Mouse (Mus musculus): ENCODE measurements at regions not wholly inside any gene's neighbourhood (a gene's known extent, or its start where the extent isn't known, plus 50 kb on each side); places are given as distances from the start of the nearest gene placed in this dataset.
A peak's percentile ranks its signal among the peaks of the same experiment; 100 is the strongest.

- DNase-seq (ENCODE audit: low read depth) = no peak
Measured at GRCm38 (mm10) chr15:44288181-44288580, 4154.0 kb downstream of the 9330182O14Rik start.

- DNase-seq (ENCODE audit: low read depth) = no peak
Measured at GRCm38 (mm10) chr15:44288704-44289103, 4154.5 kb downstream of the 9330182O14Rik start.

- no peak for DNase-seq (ENCODE audit: low read depth)
Measured at GRCm38 (mm10) chr15:44301491-44301890, 4167.3 kb downstream of the 9330182O14Rik start.

- peak; percentile 7 for DNase-seq (ENCODE audit: low read depth)
Measured at GRCm38 (mm10) chr15:44310888-44311287, 4176.7 kb downstream of the 9330182O14Rik start.

- DNase-seq (ENCODE audit: low read depth) = no peak
Measured at GRCm38 (mm10) chr15:44313294-44313693, 4179.1 kb downstream of the 9330182O14Rik start.

All from fibroblast of lung, adult 2 months (primary cell).